In the genomic region with DNA sequence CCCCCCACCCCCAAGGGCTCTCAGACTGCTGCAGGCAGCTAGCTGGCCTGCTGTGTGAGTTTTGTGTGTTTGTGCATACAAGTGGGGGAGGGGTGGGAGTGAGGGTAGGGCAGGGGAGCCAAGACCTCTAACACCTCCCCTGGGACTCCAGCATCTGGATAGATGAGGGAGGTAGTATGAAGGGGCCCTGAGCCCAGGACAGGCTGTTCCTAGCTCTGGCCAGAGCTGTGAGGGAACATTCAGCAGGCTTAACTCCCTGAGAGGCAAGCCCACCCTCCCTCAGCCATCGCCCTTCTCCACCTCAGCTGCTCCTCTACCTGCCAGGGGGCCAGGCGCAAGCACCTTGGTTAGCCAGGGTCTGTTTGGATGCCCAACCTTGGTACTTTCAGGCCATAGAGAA, we compare ENCODE assay signal across 10 mouse cellular contexts. TPM values are rescaled to one million over a fixed set of nuclear protein-coding genes. Genes with fewer than 3 reads are reported as not detected.
DNase-seq lines count a peak whose midpoint lies in the region; ATAC-seq and TF ChIP-seq lines count a peak whose summit lies in the region.
"Had no signal": no experiment of that assay in that cellular context is flagged by ENCODE, and none has a peak within 500 bp of the region (broad histone marks: within the 10 kb centered on the region; RNA-seq: fewer than 3 reads in every experiment).

No protein-coding gene starts in this region.

- no peak overlapping the region for H3K9ac ChIP-seq in kidney, postnatal 0 days (ENCODE audit: low read depth, low read length)
- peak overlapping the region; percentile 39 for H3K9ac ChIP-seq in heart, embryonic 16.5 days (ENCODE audit: low read length)

- no peaks in the 10 kb centered on the region for H3K9me3 ChIP-seq in kidney, postnatal 0 days (replicated peaks; ENCODE audit: low read length)
- H3K9me3 ChIP-seq in heart, embryonic 16.5 days (replicated peaks; ENCODE audit: control insufficient read depth, low read length): no peaks in the 10 kb centered on the region

- no peaks in the 10 kb centered on the region for H3K36me3 ChIP-seq in kidney, postnatal 0 days (ENCODE audit: insufficient read depth, low read length)
- no peaks in the 10 kb centered on the region for H3K36me3 ChIP-seq in kidney, adult 2 months (ENCODE audit: control insufficient read depth, insufficient read depth, low read length)
- H3K36me3 ChIP-seq in heart, embryonic 16.5 days (ENCODE audit: control insufficient read depth, insufficient read depth): no peaks in the 10 kb centered on the region
- no peaks in the 10 kb centered on the region for H3K36me3 ChIP-seq in thymus, adult 2 months (ENCODE audit: control insufficient read depth, insufficient read depth, low read length)

- no peak overlapping the region for H3K4me3 ChIP-seq in kidney, postnatal 0 days (replicated peaks; ENCODE audit: low read depth, low read length)
- H3K4me3 ChIP-seq in kidney, adult 2 months (ENCODE audit: insufficient read depth, low read depth, low read length): no peak overlapping the region
- H3K4me3 ChIP-seq in heart, embryonic 16.5 days (ENCODE audit: low read length): no peak overlapping the region
- no peak overlapping the region for H3K4me3 ChIP-seq in thymus, adult 2 months (ENCODE audit: control insufficient read depth, insufficient read depth, low read length)

- H3K4me2 ChIP-seq in kidney, postnatal 0 days (ENCODE audit: low read length): no peak overlapping the region
- H3K4me2 ChIP-seq in heart, embryonic 16.5 days (ENCODE audit: low read depth, low read length): no peak overlapping the region

- 86% methylated on average over 2 of the region's 2 CpGs for WGBS in kidney, postnatal 0 days
- 100% methylated on average over 2 of the region's 2 CpGs for WGBS in kidney, adult 2 months
- WGBS in heart, embryonic 16.5 days: 84% methylated on average over 2 of the region's 2 CpGs
- 97% methylated on average over 2 of the region's 2 CpGs for WGBS in thymus, adult 2 months

- intact Hi-C loops in left cerebral cortex, postnatal 14 days (cut with DNase I): loop anchor here (5.0 kb wide), 1 partner anchor 93 kb away; no protein-coding TSS in a partner anchor

- H3K27me3 ChIP-seq in kidney, postnatal 0 days (ENCODE audit: insufficient read depth, low read length): no peaks in the 10 kb centered on the region
- H3K27me3 ChIP-seq in kidney, adult 2 months (replicated peaks; ENCODE audit: control insufficient read depth, insufficient read depth, low read length): no peaks in the 10 kb centered on the region
- no peaks in the 10 kb centered on the region for H3K27me3 ChIP-seq in heart, embryonic 16.5 days (ENCODE audit: control insufficient read depth, insufficient read depth, low read length)
- H3K27me3 ChIP-seq in thymus, adult 2 months (ENCODE audit: control insufficient read depth, insufficient read depth, low read length): no peaks in the 10 kb centered on the region

- no peak for ATAC-seq in kidney, postnatal 0 days (replicated peaks; ENCODE audit: low FRiP score, low read depth)
- no peak for ATAC-seq in heart, embryonic 16.5 days (replicated peaks; ENCODE audit: extremely low read depth, insufficient read depth, low FRiP score)
- ATAC-seq: forebrain, embryonic 14.5 days had no signal

- H3K4me1 ChIP-seq in kidney, postnatal 0 days (replicated peaks; ENCODE audit: insufficient read depth, low read length): peaks cover 24% of the 10 kb centered on the region
- no peaks in the 10 kb centered on the region for H3K4me1 ChIP-seq in kidney, adult 2 months (ENCODE audit: control insufficient read depth, insufficient read depth, low read length)
- peaks cover 48% of the 10 kb centered on the region for H3K4me1 ChIP-seq in heart, embryonic 16.5 days (ENCODE audit: control insufficient read depth, insufficient read depth, low read length)
- H3K4me1 ChIP-seq in thymus, adult 2 months (replicated peaks; ENCODE audit: control insufficient read depth, insufficient read depth, low read length): peaks cover 12% of the 10 kb centered on the region

- H3K27ac ChIP-seq in kidney, postnatal 0 days: peak overlapping the region; percentile 80
- H3K27ac ChIP-seq in kidney, adult 2 months (ENCODE audit: insufficient read depth, low read depth, low read length): no peak overlapping the region
- H3K27ac ChIP-seq in heart, embryonic 16.5 days (ENCODE audit: low read length): peak overlapping the region; percentile 94
- H3K27ac ChIP-seq in thymus, adult 2 months (ENCODE audit: control insufficient read depth, insufficient read depth, low read length): no peak overlapping the region

- TF ChIP-seq POLR2A in kidney, adult 2 months (IDR thresholded peaks at IDR 0.05; ENCODE audit: low read depth, low read length): no peak
- no peak for TF ChIP-seq POLR2A in thymus, adult 2 months (IDR thresholded peaks at IDR 0.05; ENCODE audit: control insufficient read depth, extremely low read depth, insufficient read depth, low read length, poor library complexity)

- TF ChIP-seq CTCF in kidney, postnatal 0 days (IDR thresholded peaks at IDR 0.05; ENCODE audit: low read depth): no peak
- TF ChIP-seq CTCF in kidney, adult 2 months (conservative IDR thresholded peaks at IDR 0.05; ENCODE audit: insufficient read depth, insufficient read length, low read depth, low read length): no peak
- TF ChIP-seq CTCF in thymus, adult 2 months (IDR thresholded peaks at IDR 0.05; ENCODE audit: borderline replicate concordance, control insufficient read depth, extremely low read depth, insufficient read depth, low read length, poor library complexity): no peak

- peak; percentile 42 for DNase-seq in kidney, postnatal 0 days (ENCODE audit: low spot score)
- no peak for DNase-seq in kidney, adult 2 months
- DNase-seq in gastrocnemius, adult 18-20 months (ENCODE audit: low spot score): peak; percentile 79
- DNase-seq in lung, postnatal 14 days: peak; percentile 41
- no peak for DNase-seq in left cerebral cortex, postnatal 14 days (ENCODE audit: low spot score in 2 of 2)
- no peak for DNase-seq in layer of hippocampus, adult 8-10 months (ENCODE audit: low spot score in 2 of 2)
- DNase-seq in thymus, adult 2 months: no peak
- DNase-seq: left cerebral cortex, postnatal 4 days had no signal

RNA-seq across cellular contexts. Expression of gene Ppif, which starts 15.0 kb away (rescaled TPM):
- 56.5 and 61.2 TPM in 2 replicates for polyA plus RNA-seq in kidney, postnatal 0 days (2015; fragmentation: Nextera tagmentation; extraction: Ambion mirVana)
- polyA plus RNA-seq in kidney, adult 2 months (2012; rRNA removed): 164 and 168 TPM in 2 replicates
- 10 to 100 TPM; 27.3 to 33.8 TPM for total RNA-seq in gastrocnemius, adult 18-20 months (2021)
- polyA plus RNA-seq in heart, embryonic 16.5 days (2015; fragmentation: Nextera tagmentation; extraction: Ambion mirVana): 118 and 121 TPM in 2 replicates
- 10 to 100 TPM; 23.5 to 25.2 TPM for total RNA-seq in left cerebral cortex, postnatal 14 days (2021)
- 10 to 100 TPM; 25.5 to 30.6 (median 27.9) TPM for total RNA-seq in layer of hippocampus, adult 8-10 months (2022)
- 105 and 108 TPM in 2 replicates for polyA plus RNA-seq in thymus, adult 2 months (2012; rRNA removed)

RNA-seq across cellular contexts. Expression of gene Zcchc24, which starts 59.9 kb away (rescaled TPM):
- polyA plus RNA-seq in kidney, postnatal 0 days (2015; fragmentation: Nextera tagmentation; extraction: Ambion mirVana): 15.7 and 15.9 TPM in 2 replicates
- 12.4 TPM in 2 replicates for polyA plus RNA-seq in kidney, adult 2 months (2012; rRNA removed)
- 10 to 100 TPM; 53.7 to 60.4 TPM for total RNA-seq in gastrocnemius, adult 18-20 months (2021)
- polyA plus RNA-seq in heart, embryonic 16.5 days (2015; fragmentation: Nextera tagmentation; extraction: Ambion mirVana): 19.5 and 25.5 TPM in 2 replicates
- 10 to 100 TPM; 41.9 to 43.9 TPM for total RNA-seq in left cerebral cortex, postnatal 14 days (2021)
- 10 to 100 TPM; 60.5 to 69.2 (median 63.8) TPM for total RNA-seq in layer of hippocampus, adult 8-10 months (2022)
- 26.2 and 28.9 TPM in 2 replicates for polyA plus RNA-seq in thymus, adult 2 months (2012; rRNA removed)

Comparison
In these comparisons a context has a peak if more than half of its experiments do, and no peak if none do; other contexts are left out.
1. DNase-seq: peak in kidney, postnatal 0 days (single experiment), gastrocnemius, adult 18-20 months (single experiment) and lung, postnatal 14 days (single experiment); none in kidney, adult 2 months (single experiment), left cerebral cortex, postnatal 14 days (0 of 2), layer of hippocampus, adult 8-10 months (0 of 2) and thymus, adult 2 months (single experiment).
2. H3K27ac ChIP-seq: peak in kidney, postnatal 0 days (single experiment) and heart, embryonic 16.5 days (single experiment); none in kidney, adult 2 months (single experiment) and thymus, adult 2 months (single experiment).